Mouse (Mus musculus) bone marrow, adult 2 months (tissue): ENCODE measurements around the gene Macrod2.

ENCODE experiments used
- CTCF ChIP-seq: fragments of 200-500 bp; IDR thresholded peaks from 2 replicates; pipeline ENCODE4 v1.5.1; 2011; ENCODE audit warnings: low read length, control low read depth; ENCODE audit not compliant: control insufficient read depth, insufficient read depth
- POLR2A ChIP-seq: fragments of 200-500 bp; IDR thresholded peaks from 2 replicates; pipeline ENCODE4 v1.6.1; 2011; ENCODE audit warnings: low read depth, mild to moderate bottlenecking, control low read depth, low read length, borderline replicate concordance; ENCODE audit not compliant: control insufficient read depth

- TF ChIP-seq CTCF (no peak), POLR2A (no peak)
Measured at GRCm38 (mm10) chr2:141556747-141557146, 1161.6 kb downstream of the Macrod2 start.
